Mouse (Mus musculus): ENCODE data around the gene Enox2. TPM values are rescaled to one million over a fixed set of nuclear protein-coding genes. Genes with fewer than 3 reads are reported as not detected.

Gene Enox2
- polyA plus RNA-seq (2014; fragmentation: Nextera tagmentation; extraction: Ambion mirVana), result 6.6 and 8.2 TPM in 2 replicates

DNA sequence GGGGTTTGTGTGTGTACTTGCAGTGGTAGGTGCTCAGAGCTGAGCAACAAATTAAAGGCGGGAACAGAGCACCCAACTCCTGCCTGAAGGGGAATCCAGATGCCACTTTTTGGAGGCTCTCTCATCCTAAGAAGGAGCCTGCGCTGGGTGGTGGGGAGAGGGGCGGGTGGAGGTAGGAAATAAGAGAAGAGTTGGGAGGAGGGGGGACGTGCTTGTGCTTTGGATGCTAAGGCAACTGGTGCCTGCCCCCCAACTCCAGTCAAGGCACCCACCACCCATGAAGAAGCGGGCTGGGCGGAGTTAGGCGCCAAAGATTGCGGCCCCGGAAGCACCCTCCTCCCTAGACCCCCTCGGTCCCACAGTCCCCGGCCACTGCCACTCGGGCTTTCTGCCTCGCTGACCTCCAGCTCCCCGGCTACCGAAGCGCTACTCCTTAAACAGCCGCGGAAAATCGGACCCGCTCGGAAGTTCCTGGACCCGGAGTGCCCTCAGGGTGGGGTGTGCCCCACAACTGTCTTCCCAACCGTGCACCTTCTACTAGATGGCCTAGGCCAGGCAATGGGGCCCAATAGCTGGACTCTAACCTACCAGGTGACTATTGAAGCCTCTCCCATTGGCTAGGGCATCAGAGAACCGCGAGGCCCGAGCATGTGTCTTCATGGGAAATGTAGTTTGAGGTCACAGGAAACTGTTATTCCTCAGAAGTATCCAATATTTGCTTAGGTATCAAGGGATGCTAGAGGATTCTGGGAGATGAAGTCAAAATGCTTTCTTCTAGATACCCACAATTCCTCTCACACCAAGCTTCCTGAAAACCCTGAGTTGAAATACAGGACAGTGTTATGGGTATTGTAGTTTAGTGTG, at the start of gene Enox2:
Gene Enox2, minus strand, starts transcription at position 560 of the 864 bp plus-strand sequence.
- H3K9ac ChIP-seq (ENCODE audit: low read depth, low read length), result peak within 1 kb of the TSS; percentile 60
- ATAC-seq (ENCODE audit: low FRiP score, low TSS enrichment), result peak; percentile 100
- 23% methylated on average over 20 of the region's 26 CpGs for WGBS
- no peaks in the 10 kb centered on the region for H3K27me3 ChIP-seq (ENCODE audit: control insufficient read depth, insufficient read depth, low read length)
- H3K9me3 ChIP-seq (ENCODE audit: control insufficient read depth, low read length), result no peaks in the 10 kb centered on the region
- H3K36me3 ChIP-seq (ENCODE audit: control insufficient read depth, insufficient read depth, low read length), result no peaks in the 10 kb centered on the region
- H3K4me2 ChIP-seq (replicated peaks; ENCODE audit: low read depth, low read length), result peak within 1 kb of the TSS; percentile 38
- H3K4me3 ChIP-seq (ENCODE audit: low read length), result peak within 1 kb of the TSS; percentile 51
- no peaks in the 10 kb centered on the region for H3K4me1 ChIP-seq (ENCODE audit: control insufficient read depth, insufficient read depth, low read length)
- H3K27ac ChIP-seq (ENCODE audit: low read depth, low read length), result peak within 1 kb of the TSS; percentile 79; the same call in 1 of the 2 replicates

- no peaks in the 10 kb centered on the region for H3K4me1 ChIP-seq (ENCODE audit: control insufficient read depth, insufficient read depth, low read length)
- no peaks in the 10 kb centered on the region for H3K36me3 ChIP-seq (ENCODE audit: control insufficient read depth, insufficient read depth, low read length)
- no peak overlapping the region for H3K9ac ChIP-seq (ENCODE audit: low read depth, low read length)
- no peak overlapping the region for H3K27ac ChIP-seq (ENCODE audit: low read depth, low read length)
- H3K4me2 ChIP-seq (replicated peaks; ENCODE audit: low read depth, low read length), result no peak overlapping the region
- H3K4me3 ChIP-seq (ENCODE audit: low read length), result no peak overlapping the region
- no peaks in the 10 kb centered on the region for H3K27me3 ChIP-seq (ENCODE audit: control insufficient read depth, insufficient read depth, low read length)
- 45% methylated on average over 1 of the region's 1 CpGs for WGBS
- H3K9me3 ChIP-seq (ENCODE audit: control insufficient read depth, low read length), result no peaks in the 10 kb centered on the region
- no peak for ATAC-seq (ENCODE audit: low FRiP score, low TSS enrichment)
Observed at GRCm38 (mm10) chrX:49309496-49309895, 21.4 kb upstream of the Enox2 start.

- Histone ChIP-seq H3K9ac (ENCODE audit: low read depth, low read length) (no peak overlapping the region), H3K4me1 (ENCODE audit: control insufficient read depth, insufficient read depth, low read length) (no peaks in the 10 kb centered on the region), H3K4me2 (replicated peaks; ENCODE audit: low read depth, low read length) (no peak overlapping the region), H3K27me3 (ENCODE audit: control insufficient read depth, insufficient read depth, low read length) (no peaks in the 10 kb centered on the region), H3K27ac (ENCODE audit: low read depth, low read length) (no peak overlapping the region), H3K36me3 (ENCODE audit: control insufficient read depth, insufficient read depth, low read length) (no peaks in the 10 kb centered on the region), H3K9me3 (ENCODE audit: control insufficient read depth, low read length) (no peaks in the 10 kb centered on the region), H3K4me3 (ENCODE audit: low read length) (no peak overlapping the region)
- ATAC-seq (ENCODE audit: low FRiP score, low TSS enrichment), result no peak
- 21% methylated on average over 5 of the region's 5 CpGs for WGBS
Observed at GRCm38 (mm10) chrX:49306659-49307058, 18.6 kb upstream of the Enox2 start.

DNA sequence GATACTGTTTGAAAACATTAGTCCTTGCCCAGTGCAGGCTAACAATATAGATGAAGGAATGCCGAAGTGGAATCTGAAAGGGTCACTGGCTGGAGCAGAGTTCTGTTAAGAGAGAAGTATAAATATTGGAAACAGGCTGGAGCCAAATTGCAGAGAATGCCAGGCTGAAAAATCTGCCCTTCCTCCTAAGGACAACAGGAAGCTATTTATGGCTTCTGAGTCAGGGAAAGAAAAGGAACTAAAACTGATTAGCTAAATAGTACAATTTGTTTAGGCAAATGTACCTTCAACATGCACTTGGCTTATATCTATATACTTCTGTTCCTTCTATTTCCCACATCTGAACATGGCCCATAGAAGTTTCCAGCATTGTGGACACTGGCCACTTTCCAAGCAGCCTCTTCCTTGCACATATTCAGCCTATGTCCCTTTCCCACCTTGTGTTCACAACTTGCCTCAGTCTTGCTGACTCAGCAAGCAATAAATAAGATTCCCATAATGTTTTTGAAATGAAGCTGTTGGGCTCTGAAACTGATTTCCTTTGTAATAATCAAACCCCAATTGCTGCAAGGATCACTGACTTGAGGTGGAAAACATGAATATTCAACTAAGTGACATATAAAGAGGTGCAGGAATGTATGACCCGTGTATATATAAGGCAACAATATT, 8.0 kb downstream of the Enox2 start:
- Histone ChIP-seq H3K4me3 (ENCODE audit: low read length) (no peak overlapping the region), H3K9ac (ENCODE audit: low read depth, low read length) (no peak overlapping the region), H3K4me2 (replicated peaks; ENCODE audit: low read depth, low read length) (no peak overlapping the region), H3K4me1 (ENCODE audit: control insufficient read depth, insufficient read depth, low read length) (no peaks in the 10 kb centered on the region), H3K27ac (ENCODE audit: low read depth, low read length) (no peak overlapping the region), H3K9me3 (ENCODE audit: control insufficient read depth, low read length) (no peaks in the 10 kb centered on the region), H3K27me3 (ENCODE audit: control insufficient read depth, insufficient read depth, low read length) (no peaks in the 10 kb centered on the region), H3K36me3 (ENCODE audit: control insufficient read depth, insufficient read depth, low read length) (no peaks in the 10 kb centered on the region)
- 68% methylated on average over 2 of the region's 2 CpGs for WGBS
- no peak for ATAC-seq (ENCODE audit: low FRiP score, low TSS enrichment)

DNA sequence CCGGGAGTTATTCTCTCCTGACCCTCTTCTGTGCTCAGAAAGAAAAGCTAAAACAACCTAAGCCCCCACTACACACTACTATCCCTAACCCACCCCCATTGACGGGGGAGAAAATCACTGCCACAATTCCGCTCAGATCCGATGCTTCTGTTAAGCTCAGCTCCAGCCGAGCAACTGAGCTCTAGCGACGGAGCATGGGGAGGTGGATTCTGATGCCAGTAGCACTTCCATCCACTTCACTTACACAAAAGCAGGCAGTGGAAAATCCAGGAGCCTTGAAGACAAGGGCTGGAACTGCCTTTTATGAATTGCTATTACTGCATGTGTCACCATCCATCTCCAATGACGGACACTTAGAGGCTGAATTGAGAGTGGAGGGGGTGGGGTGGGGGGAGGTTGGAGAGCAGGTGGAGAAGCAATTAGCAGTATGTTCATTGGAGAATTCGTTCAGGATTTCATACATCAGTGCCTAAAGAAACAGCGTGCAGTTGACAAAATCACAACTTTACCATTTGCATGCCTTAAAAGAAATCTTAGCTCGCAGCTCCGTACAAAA, 14.5 kb downstream of the Enox2 start:
- Histone ChIP-seq H3K9me3 (ENCODE audit: control insufficient read depth, low read length) (no peaks in the 10 kb centered on the region), H3K9ac (ENCODE audit: low read depth, low read length) (no peak overlapping the region), H3K27ac (ENCODE audit: low read depth, low read length) (no peak overlapping the region), H3K4me1 (ENCODE audit: control insufficient read depth, insufficient read depth, low read length) (no peaks in the 10 kb centered on the region), H3K27me3 (ENCODE audit: control insufficient read depth, insufficient read depth, low read length) (0 out of 2 replicates have a peak, but pooled peaks cover 2% of the 10 kb centered on the region), H3K4me2 (replicated peaks; ENCODE audit: low read depth, low read length) (no peak overlapping the region), H3K4me3 (ENCODE audit: low read length) (no peak overlapping the region), H3K36me3 (ENCODE audit: control insufficient read depth, insufficient read depth, low read length) (no peaks in the 10 kb centered on the region)
- WGBS, result 64% methylated on average over 12 of the region's 12 CpGs
- ATAC-seq (ENCODE audit: low FRiP score, low TSS enrichment), result no peak

- 81% methylated on average over 4 of the region's 4 CpGs for WGBS
- Histone ChIP-seq H3K4me1 (ENCODE audit: control insufficient read depth, insufficient read depth, low read length) (no peaks in the 10 kb centered on the region), H3K36me3 (ENCODE audit: control insufficient read depth, insufficient read depth, low read length) (no peaks in the 10 kb centered on the region)
Observed at GRCm38 (mm10) chrX:49250816-49251215, 37.2 kb downstream of the Enox2 start.

DNA sequence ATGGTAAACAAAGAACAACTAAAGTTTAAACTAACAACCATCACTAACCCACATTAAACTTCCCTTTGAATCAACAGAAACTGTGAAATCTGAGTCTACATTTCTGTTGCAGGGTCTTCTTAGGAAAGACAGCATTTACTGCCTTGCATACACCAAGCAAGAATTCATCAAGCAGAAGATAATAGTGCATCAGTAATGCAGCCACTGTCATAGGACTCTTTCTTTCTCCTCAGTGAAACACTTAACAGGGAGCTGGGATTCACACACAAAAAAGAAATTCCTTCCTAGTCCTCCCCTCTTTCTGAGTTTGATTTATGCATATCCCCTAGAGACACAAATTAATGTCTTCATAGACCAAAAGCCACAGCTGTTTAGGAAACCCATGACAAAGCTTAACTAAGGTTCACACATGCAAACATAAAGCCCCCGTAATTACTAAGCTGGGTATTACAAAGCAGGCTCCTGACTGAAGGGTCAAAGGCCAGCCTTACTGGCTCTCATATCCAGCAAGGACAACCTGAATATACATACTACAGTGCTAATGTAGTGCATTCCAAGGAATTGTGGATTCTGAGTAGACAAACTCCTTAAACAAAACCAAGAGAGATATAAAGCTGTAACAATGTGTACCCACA, 62.1 kb downstream of the Enox2 start:
- no peak for ATAC-seq (ENCODE audit: low FRiP score, low TSS enrichment)
- H3K4me3 ChIP-seq (ENCODE audit: low read length), result no peak overlapping the region
- H3K4me2 ChIP-seq (replicated peaks; ENCODE audit: low read depth, low read length), result no peak overlapping the region
- no peaks in the 10 kb centered on the region for H3K4me1 ChIP-seq (ENCODE audit: control insufficient read depth, insufficient read depth, low read length)
- no peak overlapping the region for H3K9ac ChIP-seq (ENCODE audit: low read depth, low read length)
- WGBS, result 63% methylated on average over 1 of the region's 1 CpGs
- H3K9me3 ChIP-seq (ENCODE audit: control insufficient read depth, low read length), result no peaks in the 10 kb centered on the region
- no peaks in the 10 kb centered on the region for H3K36me3 ChIP-seq (ENCODE audit: control insufficient read depth, insufficient read depth, low read length)
- no peak overlapping the region for H3K27ac ChIP-seq (ENCODE audit: low read depth, low read length)
- no peaks in the 10 kb centered on the region for H3K27me3 ChIP-seq (ENCODE audit: control insufficient read depth, insufficient read depth, low read length)

More at GRCm38 (mm10) chrX:49250816-49251215, 37.2 kb downstream of the Enox2 start:
- no peak overlapping the region for H3K9ac ChIP-seq (ENCODE audit: low read depth, low read length)
- H3K9me3 ChIP-seq (ENCODE audit: control insufficient read depth, low read length), result no peaks in the 10 kb centered on the region
- no peak overlapping the region for H3K27ac ChIP-seq (ENCODE audit: low read depth, low read length)
- no peaks in the 10 kb centered on the region for H3K27me3 ChIP-seq (ENCODE audit: control insufficient read depth, insufficient read depth, low read length)
- H3K4me2 ChIP-seq (replicated peaks; ENCODE audit: low read depth, low read length), result no peak overlapping the region
- H3K4me3 ChIP-seq (ENCODE audit: low read length), result no peak overlapping the region
- ATAC-seq (ENCODE audit: low FRiP score, low TSS enrichment), result no peak

- ATAC-seq (ENCODE audit: low FRiP score, low TSS enrichment), result no peak
- no peaks in the 10 kb centered on the region for H3K9me3 ChIP-seq (ENCODE audit: control insufficient read depth, low read length)
Observed at GRCm38 (mm10) chrX:49216422-49216821, 71.6 kb downstream of the Enox2 start.

More at GRCm38 (mm10) chrX:49216422-49216821, 71.6 kb downstream of the Enox2 start:
- Histone ChIP-seq H3K4me2 (replicated peaks; ENCODE audit: low read depth, low read length) (no peak overlapping the region), H3K4me1 (ENCODE audit: control insufficient read depth, insufficient read depth, low read length) (no peaks in the 10 kb centered on the region), H3K36me3 (ENCODE audit: control insufficient read depth, insufficient read depth, low read length) (no peaks in the 10 kb centered on the region), H3K9ac (ENCODE audit: low read depth, low read length) (no peak overlapping the region), H3K27ac (ENCODE audit: low read depth, low read length) (no peak overlapping the region), H3K27me3 (ENCODE audit: control insufficient read depth, insufficient read depth, low read length) (no peaks in the 10 kb centered on the region), H3K4me3 (ENCODE audit: low read length) (no peak overlapping the region)
- 66% methylated on average over 3 of the region's 3 CpGs for WGBS
